ENCODE assay signal across 18 mouse cellular contexts in genomic region chr2:142551690-142552089, GRCm38 (mm10).
DNase-seq lines count a peak whose midpoint lies in the region; ATAC-seq lines count a peak whose summit lies in the region.
"Had no signal": no experiment of that assay in that cellular context is flagged by ENCODE, and none has a peak within 500 bp of the region (broad histone marks: within the 10 kb centered on the region; RNA-seq: fewer than 3 reads in every experiment).

No protein-coding gene starts in this region.

- ATAC-seq in midbrain, embryonic 12.5 days (ENCODE audit: low FRiP score, low read depth) = peak; percentile 88
- ATAC-seq in midbrain, embryonic 15.5 days (replicated peaks) = no peak; the same call in 1 of the 2 replicates

- no peaks in the 10 kb centered on the region for H3K9me3 ChIP-seq in midbrain, embryonic 12.5 days
- H3K9me3 ChIP-seq in midbrain, embryonic 15.5 days = no peaks in the 10 kb centered on the region
- H3K9me3 ChIP-seq: embryonic facial prominence, embryonic 12.5 days; forebrain, embryonic 12.5 days; heart, embryonic 13.5 days; hindbrain, embryonic 15.5 days had no signal

- 0 out of 2 replicates have a peak, but pooled peaks cover 4% of the 10 kb centered on the region for H3K4me1 ChIP-seq in midbrain, embryonic 12.5 days
- H3K4me1 ChIP-seq in midbrain, embryonic 15.5 days = no peaks in the 10 kb centered on the region
- H3K4me1 ChIP-seq: embryonic facial prominence, embryonic 12.5 days; heart, embryonic 13.5 days; hindbrain, embryonic 15.5 days had no signal

- no peak overlapping the region for H3K27ac ChIP-seq in midbrain, embryonic 12.5 days (replicated peaks)
- H3K27ac ChIP-seq in midbrain, embryonic 15.5 days = no peak overlapping the region
- H3K27ac ChIP-seq: embryonic facial prominence, embryonic 12.5 days; forebrain, embryonic 12.5 days; heart, embryonic 13.5 days; hindbrain, embryonic 15.5 days had no signal

- no peak overlapping the region for H3K4me2 ChIP-seq in midbrain, embryonic 12.5 days (replicated peaks)
- H3K4me2 ChIP-seq in midbrain, embryonic 15.5 days = no peak overlapping the region
- H3K4me2 ChIP-seq: embryonic facial prominence, embryonic 12.5 days; forebrain, embryonic 12.5 days; heart, embryonic 13.5 days; hindbrain, embryonic 15.5 days had no signal

- H3K4me3 ChIP-seq in midbrain, embryonic 12.5 days = no peak overlapping the region
- H3K4me3 ChIP-seq in midbrain, embryonic 15.5 days = no peak overlapping the region
- H3K4me3 ChIP-seq: embryonic facial prominence, embryonic 12.5 days; forebrain, embryonic 12.5 days; heart, embryonic 13.5 days; hindbrain, embryonic 15.5 days had no signal

- 50% methylated on average over 3 of the region's 3 CpGs for WGBS in midbrain, embryonic 12.5 days
- WGBS in midbrain, embryonic 15.5 days = 33% methylated on average over 3 of the region's 3 CpGs

- peak; percentile 8 for DNase-seq in embryo, embryonic 11 days
- no peak for DNase-seq in embryo, embryonic 10 days (ENCODE audit: low spot score)
- peak; percentile 8 for DNase-seq in retina, postnatal 1 day
- no peak for DNase-seq in retina, embryonic 14.5 days (ENCODE audit: low spot score)
- no peak for DNase-seq in right cerebral cortex, adult 18-20 months
- DNase-seq: adrenal gland, postnatal 10 days; cerebellum, adult 11-12 months; cerebellum, adult 9-10 months; cerebellum, postnatal 25 days; gastrocnemius, postnatal 36 days; heart, adult 11 months; heart, postnatal 36 days had no signal

- no peak overlapping the region for H3K9ac ChIP-seq in midbrain, embryonic 12.5 days (replicated peaks)
- H3K9ac ChIP-seq in midbrain, embryonic 15.5 days = no peak overlapping the region
- H3K9ac ChIP-seq: embryonic facial prominence, embryonic 12.5 days; forebrain, embryonic 12.5 days; heart, embryonic 13.5 days; hindbrain, embryonic 15.5 days had no signal

- 0 out of 2 replicates have a peak, but pooled peaks cover 2% of the 10 kb centered on the region for H3K27me3 ChIP-seq in midbrain, embryonic 12.5 days
- H3K27me3 ChIP-seq in midbrain, embryonic 15.5 days (replicated peaks) = no peaks in the 10 kb centered on the region
- H3K27me3 ChIP-seq: embryonic facial prominence, embryonic 12.5 days; forebrain, embryonic 12.5 days; heart, embryonic 13.5 days; hindbrain, embryonic 15.5 days had no signal

- H3K36me3 ChIP-seq in midbrain, embryonic 12.5 days = no peaks in the 10 kb centered on the region
- H3K36me3 ChIP-seq in midbrain, embryonic 15.5 days (replicated peaks) = no peaks in the 10 kb centered on the region
- H3K36me3 ChIP-seq: embryonic facial prominence, embryonic 12.5 days; forebrain, embryonic 12.5 days; heart, embryonic 13.5 days; hindbrain, embryonic 15.5 days had no signal

Comparison
In these comparisons a context has a peak if more than half of its experiments do, and no peak if none do; other contexts are left out.
1. DNase-seq: peak in embryo, embryonic 11 days (single experiment) and retina, postnatal 1 day (single experiment); none in embryo, embryonic 10 days (single experiment), retina, embryonic 14.5 days (single experiment) and right cerebral cortex, adult 18-20 months (single experiment).